Mouse (Mus musculus) monocyte, adult 2 months (primary cell): Measurements from ENCODE around the gene Hepacam.

ENCODE experiments used
- DNase-seq, 2 experiments: peaks; one replicate each; pipeline ENCODE4 v3.0.0; 2022; ENCODE audit warnings: low spot score in 2 of 2, low read depth in 1 of 2

The Hepacam gene

DNA sequence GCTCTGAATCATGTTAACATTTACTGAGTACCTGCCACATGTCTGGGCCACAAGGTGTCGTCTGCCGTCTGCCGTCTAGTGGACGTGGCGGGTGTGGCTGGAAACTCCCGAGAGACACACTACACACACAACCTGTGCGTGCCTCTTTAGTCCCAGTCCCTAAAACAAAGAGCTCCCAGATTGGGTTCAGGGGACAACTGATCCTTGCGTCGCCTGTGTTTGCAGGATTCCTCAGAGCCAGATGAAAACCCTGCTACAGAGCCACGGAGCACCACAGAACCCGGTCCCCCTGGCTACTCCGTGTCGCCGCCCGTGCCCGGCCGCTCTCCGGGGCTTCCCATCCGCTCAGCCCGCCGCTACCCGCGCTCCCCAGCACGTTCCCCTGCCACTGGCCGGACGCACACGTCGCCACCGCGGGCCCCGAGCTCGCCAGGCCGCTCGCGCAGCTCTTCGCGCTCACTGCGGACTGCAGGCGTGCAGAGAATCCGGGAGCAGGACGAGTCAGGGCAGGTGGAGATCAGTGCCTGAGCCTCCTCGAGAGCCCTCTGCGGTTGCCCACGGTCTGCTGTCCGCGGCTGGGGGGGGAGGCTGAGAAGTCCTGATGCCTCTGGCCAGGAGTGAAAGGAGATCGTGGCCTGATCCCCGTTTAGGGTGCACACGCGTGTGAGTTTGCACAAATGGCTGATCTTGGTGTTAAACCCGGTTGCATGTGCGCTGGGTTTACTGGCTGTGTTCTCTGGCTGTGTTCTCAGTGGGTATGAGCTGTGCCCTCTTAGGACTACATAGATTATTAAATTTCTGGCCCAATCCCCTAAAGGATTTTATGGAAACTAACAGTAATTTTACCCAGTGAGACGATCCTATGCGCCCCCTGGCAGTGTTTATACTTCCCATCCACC is 17.4 kb downstream of the Hepacam start:
- no peak for DNase-seq

DNA sequence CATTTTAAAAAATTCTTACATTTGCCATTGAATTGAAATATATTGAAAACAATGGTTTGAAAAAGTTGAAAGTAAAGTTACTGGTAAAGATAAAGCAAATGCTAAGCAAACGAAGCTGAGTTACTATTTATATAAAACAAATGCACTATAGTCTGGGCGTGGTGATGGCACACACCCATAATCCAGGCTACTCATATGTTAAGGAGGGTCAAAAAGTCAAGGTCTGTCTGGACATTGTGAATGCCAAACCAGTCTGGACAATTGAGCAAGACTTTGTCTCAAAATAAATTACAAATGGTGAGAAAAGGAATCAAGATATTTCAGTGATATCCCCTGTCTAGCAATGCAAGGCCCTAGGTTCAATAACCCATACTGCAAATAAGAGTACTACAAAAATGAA is 23.7 kb downstream of the Hepacam start:
- DNase-seq, result no peak

DNA sequence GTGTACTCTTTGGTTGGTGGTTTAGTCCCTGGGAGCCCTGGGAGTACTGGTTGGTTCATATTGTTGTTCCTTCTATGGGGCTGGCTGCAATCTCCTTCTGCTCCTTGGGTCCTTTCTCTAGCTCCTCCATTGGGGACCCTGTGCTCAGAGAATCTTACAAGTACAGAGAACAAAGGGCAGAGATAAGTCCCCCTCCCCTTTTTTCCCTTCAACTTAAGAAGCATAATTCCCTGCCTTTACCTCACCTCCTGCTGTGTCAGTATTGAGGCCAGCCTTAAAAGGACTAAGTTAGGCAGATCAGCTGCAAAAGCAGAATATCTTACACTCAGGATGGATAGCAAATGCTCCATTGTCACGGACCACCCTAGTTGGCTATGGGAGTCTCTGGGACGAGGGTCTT is 24.9 kb downstream of the Hepacam start:
- no peak for DNase-seq

DNA sequence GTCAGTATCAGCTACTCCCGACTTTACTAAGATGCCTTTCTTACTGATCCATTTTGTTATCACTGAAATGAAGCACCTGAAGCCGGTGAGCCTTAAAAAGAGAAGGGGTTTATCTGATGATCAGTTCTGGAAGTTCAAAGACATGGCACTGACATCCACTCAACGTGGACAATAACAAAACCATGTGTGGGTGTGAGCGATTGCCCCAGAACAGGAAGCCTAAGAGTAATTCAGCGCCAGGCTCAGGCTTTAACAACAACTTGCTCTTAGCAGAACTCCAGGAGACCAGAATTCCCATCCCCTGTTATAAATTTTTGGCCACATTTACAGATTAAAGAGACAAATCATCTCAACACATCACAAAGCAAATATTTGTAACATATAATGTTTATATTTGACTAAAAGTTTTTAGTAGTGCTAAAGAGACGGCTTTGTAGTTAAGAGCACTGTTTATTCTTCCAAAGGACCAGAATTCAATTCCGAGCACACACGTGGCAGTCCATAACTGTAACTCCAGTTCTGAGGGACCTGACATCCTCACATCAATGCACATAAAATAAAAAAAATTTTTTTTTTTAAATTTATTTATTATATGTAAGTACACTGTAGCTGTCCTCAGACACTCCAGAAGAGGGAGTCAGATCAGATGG is 26.5 kb downstream of the Hepacam start:
- DNase-seq, result no peak

DNA sequence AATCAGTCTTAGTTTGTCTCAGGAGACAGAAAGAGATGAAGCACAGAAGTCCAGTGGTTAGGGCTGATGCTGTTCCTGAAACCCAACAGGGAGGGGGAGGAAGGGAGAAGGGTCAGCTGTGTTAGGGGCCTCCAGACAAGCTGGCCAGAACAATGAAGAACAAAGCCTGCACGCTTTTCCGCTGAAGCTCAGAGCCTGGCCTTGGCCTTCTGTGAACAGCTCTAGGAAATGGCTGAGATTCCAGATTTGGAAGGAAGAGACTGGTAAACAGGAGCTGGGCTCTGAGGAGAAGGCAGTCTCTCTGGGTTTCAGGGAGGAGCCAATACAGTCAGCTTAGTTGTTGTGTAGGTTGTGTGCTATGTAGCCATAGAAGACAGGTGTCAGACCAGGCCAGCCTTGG is 33.4 kb downstream of the Hepacam start:
- no peak for DNase-seq

DNA sequence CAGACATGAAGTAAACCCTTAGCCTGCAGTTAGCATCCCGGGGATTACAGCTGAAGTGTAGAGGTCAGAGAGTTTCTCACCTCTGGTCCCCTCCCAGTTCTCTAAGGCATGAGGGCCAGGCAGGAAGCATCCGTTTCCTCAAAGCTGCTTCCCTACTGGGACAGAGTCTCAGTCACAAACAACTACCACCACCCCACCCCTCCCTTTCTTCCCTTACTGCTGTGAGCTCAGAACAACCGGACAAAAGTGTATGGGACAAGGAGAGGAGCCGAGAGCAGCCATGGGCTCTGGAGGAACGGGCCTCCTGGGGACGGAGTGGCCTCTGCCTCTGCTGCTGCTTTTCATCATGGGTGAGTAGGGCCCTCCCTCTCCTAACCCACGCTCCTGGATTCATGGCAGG is 34.7 kb downstream of the Hepacam start, which contains the start of gene Robo4:
Gene Robo4 (plus strand): TSS at position 96 of the 400 bp plus-strand sequence.
- no peak for DNase-seq

DNA sequence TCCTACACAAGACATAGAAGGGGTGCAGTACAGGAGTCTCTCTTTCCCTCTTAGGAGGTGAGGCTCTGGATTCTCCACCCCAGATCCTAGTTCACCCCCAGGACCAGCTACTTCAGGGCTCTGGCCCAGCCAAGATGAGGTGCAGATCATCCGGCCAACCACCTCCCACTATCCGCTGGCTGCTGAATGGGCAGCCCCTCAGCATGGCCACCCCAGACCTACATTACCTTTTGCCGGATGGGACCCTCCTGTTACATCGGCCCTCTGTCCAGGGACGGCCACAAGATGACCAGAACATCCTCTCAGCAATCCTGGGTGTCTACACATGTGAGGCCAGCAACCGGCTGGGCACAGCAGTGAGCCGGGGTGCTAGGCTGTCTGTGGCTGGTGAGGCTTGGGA is 35.4 kb downstream of the Hepacam start:
- DNase-seq, result no peak

DNA sequence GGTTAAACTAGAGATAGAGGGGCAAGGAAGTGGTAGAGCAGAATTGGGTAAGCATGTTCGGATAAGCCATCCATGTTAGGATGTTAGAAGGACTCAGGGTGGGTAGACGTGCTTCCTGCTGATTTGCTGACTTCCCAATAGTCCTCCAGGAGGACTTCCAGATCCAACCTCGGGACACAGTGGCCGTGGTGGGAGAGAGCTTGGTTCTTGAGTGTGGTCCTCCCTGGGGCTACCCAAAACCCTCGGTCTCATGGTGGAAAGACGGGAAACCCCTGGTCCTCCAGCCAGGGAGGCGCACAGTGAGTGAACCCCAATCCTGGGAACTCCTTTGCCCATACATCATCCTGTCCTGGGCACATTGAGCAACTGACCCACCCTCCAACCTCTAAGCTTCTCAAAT is 35.9 kb downstream of the Hepacam start:
- DNase-seq, result no peak

DNA sequence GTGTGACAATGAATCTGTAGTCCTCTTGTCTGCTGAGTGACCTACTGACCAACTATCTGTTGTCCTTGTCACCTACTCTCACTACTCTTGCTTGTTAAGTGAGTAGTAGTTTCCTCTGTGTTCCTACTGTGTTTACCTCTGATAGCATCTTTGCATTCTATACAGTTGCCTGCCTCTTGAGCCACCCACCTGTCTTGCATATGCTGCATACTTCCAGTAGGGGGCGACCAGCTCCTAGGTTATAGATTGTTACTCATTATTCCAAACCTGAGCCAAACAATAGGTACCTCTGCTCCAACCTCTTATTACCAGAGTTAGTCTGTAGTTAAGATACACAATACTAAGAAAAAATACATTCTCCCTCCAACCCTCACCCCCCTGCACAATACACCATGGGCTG is 39.2 kb downstream of the Hepacam start:
- DNase-seq, result no peak

DNA sequence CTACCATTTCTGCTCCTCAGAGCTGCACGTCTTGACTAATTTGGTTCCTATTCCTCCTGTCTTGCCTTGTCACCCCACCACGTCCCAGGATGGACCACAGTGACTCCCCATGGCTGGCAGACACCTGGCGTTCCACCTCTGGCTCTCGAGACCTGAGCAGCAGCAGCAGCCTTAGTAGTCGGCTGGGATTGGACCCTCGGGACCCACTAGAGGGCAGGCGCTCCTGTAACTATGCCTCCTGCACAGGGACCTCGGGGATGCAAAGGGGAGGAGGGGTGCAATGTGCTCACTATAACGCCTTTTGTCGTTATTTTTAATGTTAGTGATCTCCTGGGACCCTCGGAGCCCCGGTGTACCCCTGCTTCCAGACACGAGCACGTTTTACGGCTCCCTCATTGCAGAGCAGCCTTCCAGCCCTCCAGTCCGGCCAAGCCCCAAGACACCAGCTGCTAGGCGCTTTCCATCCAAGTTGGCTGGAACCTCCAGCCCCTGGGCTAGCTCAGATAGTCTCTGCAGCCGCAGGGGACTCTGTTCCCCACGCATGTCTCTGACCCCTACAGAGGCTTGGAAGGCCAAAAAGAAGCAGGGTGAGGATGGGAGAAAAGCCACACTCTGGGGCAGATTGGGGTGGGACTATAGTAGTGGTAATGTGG is 40.8 kb downstream of the Hepacam start:
- no peak for DNase-seq

DNA sequence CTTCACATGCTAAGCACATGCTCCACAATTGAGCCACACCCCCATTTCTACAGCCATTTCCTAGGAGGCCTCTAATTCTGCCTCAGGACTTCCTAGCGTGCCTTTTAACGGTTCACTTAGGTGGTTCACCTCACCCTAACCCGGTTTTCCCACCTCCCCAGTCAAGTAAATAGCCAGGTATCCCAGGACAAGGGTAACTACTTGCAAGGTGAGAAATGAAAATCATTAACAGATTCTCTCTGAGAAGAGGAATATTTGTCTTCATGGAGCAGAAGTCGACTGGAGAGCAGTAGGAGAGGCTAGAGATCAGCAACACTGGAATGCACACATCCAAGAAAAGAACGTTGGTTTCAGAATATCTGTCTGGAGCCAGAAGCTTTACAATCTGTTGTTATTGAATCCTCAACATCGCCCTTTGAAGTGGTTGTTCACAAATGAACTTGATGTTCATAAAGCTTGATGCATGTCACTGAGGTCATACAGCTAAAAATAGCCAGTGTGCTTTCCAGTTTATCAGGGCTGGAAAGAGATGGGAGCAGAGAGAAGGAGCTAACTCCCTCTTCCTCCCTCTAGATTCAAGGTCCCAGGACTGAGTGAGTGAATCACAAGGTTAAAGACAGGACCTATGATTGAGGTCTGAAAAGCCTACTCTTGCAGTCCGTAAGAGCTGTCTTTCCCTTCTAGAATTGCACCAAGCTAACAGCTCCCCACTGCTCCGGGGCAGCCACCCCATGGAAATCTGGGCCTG is 42.7 kb downstream of the Hepacam start:
- no peak for DNase-seq

DNA sequence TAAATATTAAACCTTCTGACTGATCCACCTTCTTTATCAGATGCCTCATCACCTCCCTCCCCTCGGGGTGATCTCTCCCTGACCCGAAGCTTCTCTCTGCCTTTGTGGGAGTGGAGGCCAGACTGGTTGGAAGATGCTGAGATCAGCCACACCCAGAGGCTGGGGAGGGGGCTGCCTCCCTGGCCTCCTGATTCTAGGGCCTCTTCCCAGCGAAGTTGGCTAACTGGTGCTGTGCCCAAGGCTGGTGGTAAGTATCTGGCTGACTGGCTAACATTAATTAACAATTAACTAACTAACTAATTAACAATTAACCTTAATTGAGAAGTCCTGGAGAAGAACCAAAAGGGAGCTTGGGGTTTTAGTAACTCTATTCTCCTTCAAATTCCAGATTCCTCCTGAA is 45.8 kb downstream of the Hepacam start:
- DNase-seq, result no peak

DNA sequence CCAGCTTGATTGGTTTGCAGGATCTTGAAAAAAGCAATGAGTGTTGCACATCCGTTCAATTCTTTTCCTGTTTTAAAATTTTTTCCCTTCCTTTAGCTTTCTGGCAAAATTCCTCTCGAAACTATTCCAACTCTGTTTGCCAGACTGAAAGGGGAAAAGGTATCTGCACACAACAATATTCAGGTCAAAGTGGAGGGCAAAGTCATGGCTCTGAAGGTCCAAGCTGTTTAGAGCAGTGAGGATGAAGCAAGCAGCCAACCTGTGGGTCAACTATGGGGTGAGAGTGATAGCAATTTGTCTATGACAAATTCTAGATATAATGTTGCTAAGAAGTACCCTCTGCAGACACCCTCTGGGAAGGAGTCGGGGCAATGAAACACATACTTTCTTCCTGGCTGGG is 47.5 kb downstream of the Hepacam start:
- no peak for DNase-seq

DNA sequence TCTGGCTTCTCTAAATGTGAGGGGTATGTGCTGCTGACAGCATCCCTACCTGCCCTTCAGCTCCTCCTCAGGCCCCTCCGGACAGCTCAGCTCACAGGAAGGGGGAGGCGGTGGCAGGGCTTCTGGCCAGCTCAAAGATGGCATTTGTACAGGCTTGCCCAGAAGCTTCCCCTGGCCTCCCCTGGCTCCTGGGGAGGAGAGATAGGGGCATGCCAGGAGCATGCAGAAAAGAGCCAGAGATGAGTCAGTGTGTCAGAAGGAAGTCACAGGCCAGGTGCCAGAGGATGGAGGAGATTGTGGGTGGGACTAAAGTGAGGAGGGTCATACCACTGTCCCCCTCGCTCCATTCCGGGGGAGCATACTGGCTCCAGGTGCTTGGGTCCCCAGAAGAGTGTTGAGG is 51.6 kb downstream of the Hepacam start:
- DNase-seq, result no peak

DNA sequence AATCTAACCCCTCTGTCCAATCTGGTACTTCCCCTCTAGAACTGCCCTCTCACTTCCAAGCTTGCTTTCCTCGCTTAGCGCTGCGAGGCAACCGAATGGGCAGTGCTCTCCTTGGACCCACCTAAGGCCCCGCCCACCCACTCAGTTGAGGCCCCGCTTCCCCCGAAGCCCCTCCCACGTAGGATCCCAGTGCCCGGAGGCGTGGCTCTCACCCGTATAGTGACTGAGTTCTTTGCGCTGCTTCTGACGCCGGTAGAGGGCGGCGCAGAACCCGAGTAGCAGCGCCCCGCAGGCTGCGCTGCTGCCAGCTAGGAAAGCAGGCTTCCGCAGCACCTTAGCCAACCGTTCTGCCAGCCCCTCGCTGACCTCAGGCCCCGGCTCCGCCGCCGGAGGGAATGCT is 53.5 kb downstream of the Hepacam start:
- peak; percentile 54 to 69 for DNase-seq

DNA sequence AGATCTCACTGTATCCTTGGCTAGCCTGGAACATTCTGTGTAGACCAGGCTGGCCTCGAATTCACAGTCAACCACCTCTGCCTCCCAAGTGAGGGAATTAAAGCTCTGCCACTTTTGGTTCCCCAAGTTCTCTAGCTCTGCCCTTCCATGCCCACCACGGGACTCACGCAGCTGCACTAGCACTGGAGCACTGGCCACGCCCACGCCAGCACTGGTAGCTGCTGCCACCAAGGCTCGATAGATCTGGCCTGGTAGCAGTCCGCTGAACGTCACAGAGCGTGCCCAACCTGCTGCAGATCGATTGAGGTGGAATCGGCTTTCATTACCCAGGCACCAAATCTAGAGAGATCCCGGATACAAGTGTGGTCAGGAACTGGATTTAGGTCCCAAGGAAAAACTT is 54.1 kb downstream of the Hepacam start:
- DNase-seq, result no peak

DNA sequence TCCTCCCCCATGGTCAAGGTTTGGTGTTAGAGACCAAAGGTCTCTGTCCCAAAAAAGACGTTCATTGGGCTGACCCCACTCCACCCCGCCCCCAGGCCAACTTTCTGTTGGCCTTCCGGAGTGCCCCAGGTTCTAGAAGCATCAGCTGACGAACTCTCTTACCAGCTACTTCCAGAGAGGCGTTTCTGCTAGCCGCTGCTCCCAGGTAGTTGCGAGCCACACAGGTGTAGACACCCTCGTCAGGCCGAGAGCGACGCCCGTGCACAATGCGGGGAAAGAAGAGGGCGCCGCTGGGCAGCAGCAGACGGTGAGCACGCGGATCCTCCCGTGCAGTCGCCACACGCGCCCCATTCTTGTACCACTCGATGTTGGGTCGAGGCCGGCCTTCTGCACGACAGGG is 62.2 kb downstream of the Hepacam start:
- DNase-seq, result no peak

DNA sequence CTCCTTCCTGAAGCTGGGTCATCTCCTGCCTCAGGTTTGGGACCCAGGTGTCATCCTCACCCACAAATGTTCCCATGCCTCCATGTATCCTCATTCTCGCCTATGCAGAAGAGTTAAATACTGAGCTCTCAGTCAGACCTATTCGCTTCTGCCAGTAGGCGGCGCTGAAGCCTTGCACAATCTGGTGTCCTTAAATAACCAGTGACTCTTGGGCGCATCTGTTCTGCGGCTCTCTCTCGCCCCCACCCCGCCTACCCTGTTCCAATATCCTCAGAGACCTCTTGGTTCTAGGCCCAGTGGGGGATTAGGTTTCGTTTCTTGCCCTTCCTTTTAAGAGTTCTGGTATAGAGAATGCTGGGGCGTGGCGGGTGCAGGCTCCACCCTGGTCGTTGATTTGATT is 63.4 kb downstream of the Hepacam start:
- peak; percentile 28 to 53 for DNase-seq

DNA sequence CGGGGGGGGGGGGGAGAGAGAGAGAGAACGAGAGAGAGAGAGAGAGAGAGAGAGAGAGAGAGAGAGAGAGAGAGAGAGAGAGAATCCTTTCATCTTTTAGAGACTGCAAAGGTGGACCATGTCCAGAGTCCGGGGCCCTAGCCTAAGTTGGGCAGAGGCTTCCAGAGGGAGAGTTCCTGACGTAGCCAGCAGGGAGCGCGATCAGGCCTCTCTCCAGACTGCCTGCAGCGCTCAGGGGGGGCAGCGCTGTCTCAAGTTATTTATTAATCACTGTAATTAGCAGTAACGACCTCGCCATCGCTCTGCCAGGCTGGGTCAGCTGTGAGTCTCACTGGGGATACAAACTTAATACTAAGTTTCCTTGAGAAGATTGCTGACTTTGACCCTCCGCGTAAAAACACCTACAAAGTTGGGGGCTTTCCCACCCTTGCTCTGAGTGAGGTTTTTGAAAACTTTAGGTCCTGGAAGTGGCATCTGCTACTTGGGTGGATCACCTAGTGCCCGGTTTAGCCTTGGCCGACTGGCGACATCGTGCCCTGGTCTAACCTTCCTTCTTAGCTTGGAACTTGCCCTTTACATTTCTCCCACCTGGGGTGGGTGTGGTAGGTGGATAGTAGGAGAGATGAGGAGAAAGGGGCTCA is 65.0 kb downstream of the Hepacam start:
- DNase-seq, result no peak

DNA sequence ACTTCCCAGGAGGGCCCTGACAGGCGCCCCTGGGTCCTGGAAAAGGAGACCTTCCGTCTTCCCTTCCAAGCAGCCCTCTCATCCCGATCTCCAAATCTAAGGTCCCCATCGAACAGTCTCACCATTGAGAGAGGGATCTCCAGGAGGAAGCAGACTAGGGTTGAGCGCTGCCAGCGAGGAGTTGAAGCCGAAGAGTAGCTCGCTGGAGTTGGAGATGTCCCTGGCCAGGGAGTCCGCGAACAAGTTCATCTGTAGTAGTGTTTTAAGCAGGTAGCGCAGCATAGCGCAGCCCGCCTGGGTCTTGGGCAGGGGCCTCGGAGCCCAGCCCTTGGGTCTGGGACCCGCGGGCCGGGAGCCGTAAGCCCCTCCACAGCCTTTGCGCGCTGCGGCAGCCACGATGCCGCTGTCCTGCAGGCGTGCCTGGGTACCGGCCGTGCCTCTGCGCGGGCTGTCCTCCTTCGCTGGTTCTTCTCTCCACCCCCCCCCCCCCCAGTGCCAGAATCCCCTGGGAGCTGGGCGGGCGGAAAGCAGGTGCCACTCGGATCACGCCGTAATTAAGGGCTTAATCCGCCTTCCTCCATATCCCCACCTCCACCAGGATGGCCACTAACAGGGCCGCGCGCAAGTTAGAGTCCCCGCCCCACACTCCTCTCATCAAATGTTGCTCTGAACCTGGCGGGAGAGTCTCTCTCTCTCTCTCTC is 65.7 kb downstream of the Hepacam start, which contains the start of gene Robo3:
Gene Robo3 (minus strand): TSS at position 527 of the 702 bp plus-strand sequence.
- no peak for DNase-seq
